Mouse (Mus musculus) erythroid progenitor cell, adult 5-6 weeks (primary cell): ENCODE data around the gene Olfr539. TPM values are rescaled to one million over a fixed set of nuclear protein-coding genes. Genes with fewer than 3 reads are reported as not detected.
"Not testable (repeated sequence)": the region's sequence is repeated elsewhere in the genome, so short reads cannot be mapped to it uniquely, and the experiment has no call there.

Experiments
- ATAC-seq: replicated peaks from 2 replicates; pipeline ENCODE4 v1.8.0; 2016; ENCODE audit warnings: moderate number of reproducible peaks, mild to moderate bottlenecking, moderate TSS enrichment, inconsistent platforms; ENCODE audit not compliant: poor library complexity, low FRiP score, severe bottlenecking
- total RNA-seq, 2 experiments: library from RNA; stranded (forward) in 1 of 2; stranded (reverse) in 1 of 2; fragments of 150-400 nt in 1 of 2; fragments of 186-747, 209-891 nt in 1 of 2; gene quantifications; 2 replicates each; pipeline versions ENCODE4 v1.2.3 to v1.2.4; 2015 to 2017; ENCODE audit warnings: low replicate concordance in 2 of 2

Olfr539 gene
- total RNA-seq (2015; ENCODE audit: low replicate concordance) (not detected in 2 replicates), total RNA-seq (2017; ENCODE audit: low replicate concordance) (not detected in 2 replicates)

DNA sequence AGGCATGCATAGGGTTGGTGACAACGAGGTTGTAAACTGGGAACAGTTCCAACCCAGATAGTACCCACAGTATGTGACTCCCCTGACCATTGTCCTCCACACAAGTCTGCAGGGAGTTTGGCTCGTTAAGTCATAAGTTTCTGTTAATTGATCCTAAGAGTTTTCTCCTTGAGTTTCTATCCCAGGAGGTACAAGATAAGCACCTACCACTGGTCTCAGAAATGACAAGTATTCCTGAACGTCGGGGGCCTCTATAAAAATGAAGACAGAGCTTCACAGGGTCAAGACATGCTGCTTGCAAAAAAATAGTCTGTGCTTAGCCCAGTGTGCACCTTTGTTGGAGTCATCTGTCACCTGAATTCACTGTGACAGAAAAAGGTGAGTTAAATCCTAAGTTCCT, at the start of gene Olfr539:
Gene Olfr539 (plus strand): TSS at position 301 of the 400 bp plus-strand sequence.
- ATAC-seq = no peak

DNA sequence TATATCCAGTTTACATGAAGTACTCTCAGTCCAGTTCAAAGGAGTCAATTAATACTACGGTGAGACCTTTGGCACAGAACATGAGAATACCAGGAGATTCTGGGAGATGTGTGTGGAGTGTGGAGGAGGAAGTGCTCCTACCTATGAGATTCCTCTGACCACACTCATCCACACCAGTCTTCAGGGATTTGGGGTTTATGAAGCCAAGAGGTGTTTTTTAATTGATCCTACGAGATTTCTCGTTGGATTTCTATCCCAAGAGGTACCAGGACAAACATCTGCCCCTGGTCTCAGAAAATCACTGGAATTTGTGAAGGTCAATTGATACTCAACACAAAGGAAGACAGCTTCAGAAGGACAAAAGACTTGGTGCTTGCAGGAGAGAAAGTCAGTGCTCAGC, 31.1 kb upstream of the Olfr539 start, which contains the start of gene Olfr61:
Gene Olfr61 (plus strand): TSS at position 301 of the 400 bp plus-strand sequence.
- not testable (repeated sequence) for ATAC-seq

DNA sequence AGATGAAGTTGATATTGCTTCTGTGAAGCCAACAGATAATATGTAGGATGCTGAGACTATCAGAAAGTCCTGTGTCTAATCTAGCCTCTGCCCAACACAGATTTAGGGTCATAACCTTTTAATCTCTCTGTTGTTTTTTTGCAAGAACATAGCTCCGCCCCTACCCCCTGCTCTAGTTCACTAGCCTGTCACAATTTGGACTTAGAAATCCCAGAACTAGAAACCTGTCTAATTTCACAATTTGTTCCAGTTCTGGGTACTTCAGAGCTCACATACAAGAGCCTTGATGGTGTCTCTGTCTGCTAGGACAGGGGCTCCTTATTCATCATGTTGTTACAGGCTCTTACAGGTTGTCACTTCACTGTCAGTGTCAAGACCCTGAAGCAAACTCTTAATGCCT, 29.2 kb upstream of the Olfr539 start:
- no peak for ATAC-seq

DNA sequence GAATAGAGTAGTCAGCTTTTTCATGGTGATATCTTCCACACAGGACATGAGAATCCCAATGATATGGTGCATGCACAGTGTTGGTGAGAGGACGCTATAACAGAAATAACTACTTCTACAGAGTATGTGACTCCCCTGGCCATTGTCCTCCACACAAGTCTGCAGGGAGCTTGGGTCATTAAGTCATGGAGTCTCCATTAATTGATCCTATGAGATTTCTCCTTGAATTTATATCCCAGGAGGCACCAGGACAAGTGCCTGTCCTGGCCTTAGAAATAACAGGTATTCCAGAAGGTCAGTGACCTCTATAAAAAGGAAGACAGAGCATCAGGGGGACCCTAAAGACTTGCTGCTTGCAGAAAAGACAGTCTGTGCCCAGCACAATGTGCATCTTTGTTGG, 13.6 kb upstream of the Olfr539 start, which contains the start of gene Olfr53:
Gene Olfr53 (plus strand): TSS at position 301 of the 400 bp plus-strand sequence.
- ATAC-seq = no peak

DNA sequence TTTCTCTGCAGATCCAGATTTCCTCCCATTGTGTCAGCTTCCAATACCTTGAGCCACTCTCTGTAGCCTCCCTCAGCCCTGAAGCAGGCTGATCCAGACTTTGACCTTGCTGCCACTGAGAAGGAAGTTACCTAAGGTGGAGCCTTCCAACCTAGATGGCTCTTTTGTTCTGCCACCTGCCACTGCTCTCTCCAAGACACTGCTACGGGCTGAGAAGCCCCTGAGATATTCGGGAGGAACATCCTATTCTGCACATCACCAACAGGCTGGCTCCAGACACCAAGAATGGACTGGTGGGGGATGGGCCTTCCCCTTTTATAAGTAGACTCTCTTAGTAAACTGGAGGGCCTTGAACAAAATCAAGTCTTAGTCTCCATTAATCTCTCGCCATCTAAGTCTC, 11.0 kb downstream of the Olfr539 start:
- ATAC-seq = not testable (repeated sequence)

DNA sequence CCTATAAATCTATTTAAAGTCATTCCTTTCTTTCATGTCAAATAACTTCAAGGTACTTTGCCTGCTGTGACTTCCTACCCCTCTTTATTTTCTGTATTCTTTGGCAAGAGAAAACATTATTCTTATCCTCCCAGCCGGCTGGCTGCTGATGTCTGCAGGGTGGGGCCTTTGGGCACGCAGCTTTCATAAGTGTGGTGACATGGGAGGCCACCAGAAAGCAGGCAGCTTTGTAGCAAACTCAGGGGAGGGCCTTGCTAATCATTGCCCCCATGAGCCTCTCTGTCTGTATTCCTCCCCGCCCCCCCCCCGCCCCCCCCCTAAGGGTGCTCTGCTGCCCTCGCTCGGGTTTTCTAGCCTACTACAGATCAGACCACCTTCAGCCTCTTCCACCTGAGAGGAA, 16.1 kb downstream of the Olfr539 start:
- ATAC-seq = no peak

DNA sequence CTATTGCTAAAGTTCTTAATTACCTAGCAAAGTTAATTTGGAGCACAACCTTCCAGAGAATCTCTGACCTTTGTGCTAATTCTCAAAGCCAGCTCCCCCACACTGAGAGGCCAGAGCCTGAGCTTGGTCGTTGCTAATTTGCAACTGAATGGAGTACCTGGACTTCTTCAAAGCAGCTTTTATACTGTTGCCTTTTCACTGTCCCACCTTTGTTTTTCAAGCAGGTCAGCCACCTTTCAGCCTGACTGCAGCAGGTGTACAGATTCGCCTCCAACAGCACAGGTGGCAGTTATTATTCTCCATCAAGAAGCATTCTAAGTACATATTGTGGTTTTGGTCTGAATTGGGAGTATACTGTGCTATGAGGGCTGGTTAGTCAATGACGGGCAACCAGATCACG, 19.9 kb downstream of the Olfr539 start:
- not testable (repeated sequence) for ATAC-seq

DNA sequence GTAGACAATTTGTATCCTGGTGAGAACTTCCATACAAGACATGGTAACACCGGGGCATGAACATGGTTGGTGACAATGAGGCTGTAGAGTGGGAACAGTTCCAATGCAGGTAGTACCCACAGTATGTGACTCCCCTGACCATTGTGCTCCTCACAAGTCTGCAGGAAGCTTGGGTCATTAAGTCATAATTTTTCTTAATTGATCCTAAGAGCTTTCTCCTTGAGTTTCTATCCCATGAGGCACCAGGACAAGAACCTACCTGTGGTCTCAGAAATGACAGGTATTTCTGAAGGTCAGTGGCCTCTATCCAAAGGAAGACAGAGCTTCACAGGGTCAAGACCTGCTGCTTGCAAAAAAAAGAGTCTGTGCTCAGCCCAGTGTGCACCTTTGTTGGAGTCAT, 21.9 kb downstream of the Olfr539 start, which contains the start of gene Olfr45:
Gene Olfr45 (plus strand): TSS at position 301 of the 400 bp plus-strand sequence.
- ATAC-seq = no peak

DNA sequence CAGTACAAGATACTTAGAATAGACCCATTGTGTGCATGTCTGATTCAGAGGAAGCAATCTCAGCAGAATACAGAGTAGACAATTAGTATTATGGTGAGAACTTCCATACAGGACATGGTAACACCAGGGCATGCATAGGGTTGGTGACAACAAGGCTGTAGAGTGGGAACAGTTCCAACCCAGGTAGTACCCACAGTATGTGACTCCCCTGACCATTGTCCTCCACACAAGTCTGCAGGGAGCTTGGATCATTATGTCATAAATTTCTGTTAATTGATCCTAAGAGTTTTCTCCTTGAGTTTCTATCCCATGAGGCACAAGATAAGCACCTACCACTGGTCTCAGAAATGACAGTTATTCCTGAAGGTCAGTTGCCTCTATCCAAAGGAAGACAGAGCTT, 37.2 kb downstream of the Olfr539 start, which contains the start of gene Olfr541:
Gene Olfr541 (plus strand): TSS at position 301 of the 400 bp plus-strand sequence.
- ATAC-seq = no peak

DNA sequence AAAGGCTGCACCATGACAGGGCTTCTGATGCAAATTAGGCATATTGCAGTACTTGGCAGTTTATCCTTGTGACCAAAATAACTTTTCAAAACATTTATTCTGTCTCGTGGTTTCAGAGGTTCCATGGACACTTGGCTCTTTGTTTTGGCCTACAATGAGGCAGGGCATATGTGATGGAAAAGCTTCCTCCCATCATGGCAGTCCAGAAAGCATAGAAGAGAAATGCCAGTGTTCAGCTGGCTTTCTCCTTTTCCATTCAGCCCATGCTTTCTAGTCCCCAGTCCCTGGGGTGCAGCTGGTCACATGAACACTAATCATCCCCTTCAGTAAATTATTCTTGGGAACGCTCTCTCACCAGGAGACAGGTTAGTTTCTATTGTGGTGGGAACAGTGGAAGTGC, 46.6 kb downstream of the Olfr539 start:
- ATAC-seq = no peak

DNA sequence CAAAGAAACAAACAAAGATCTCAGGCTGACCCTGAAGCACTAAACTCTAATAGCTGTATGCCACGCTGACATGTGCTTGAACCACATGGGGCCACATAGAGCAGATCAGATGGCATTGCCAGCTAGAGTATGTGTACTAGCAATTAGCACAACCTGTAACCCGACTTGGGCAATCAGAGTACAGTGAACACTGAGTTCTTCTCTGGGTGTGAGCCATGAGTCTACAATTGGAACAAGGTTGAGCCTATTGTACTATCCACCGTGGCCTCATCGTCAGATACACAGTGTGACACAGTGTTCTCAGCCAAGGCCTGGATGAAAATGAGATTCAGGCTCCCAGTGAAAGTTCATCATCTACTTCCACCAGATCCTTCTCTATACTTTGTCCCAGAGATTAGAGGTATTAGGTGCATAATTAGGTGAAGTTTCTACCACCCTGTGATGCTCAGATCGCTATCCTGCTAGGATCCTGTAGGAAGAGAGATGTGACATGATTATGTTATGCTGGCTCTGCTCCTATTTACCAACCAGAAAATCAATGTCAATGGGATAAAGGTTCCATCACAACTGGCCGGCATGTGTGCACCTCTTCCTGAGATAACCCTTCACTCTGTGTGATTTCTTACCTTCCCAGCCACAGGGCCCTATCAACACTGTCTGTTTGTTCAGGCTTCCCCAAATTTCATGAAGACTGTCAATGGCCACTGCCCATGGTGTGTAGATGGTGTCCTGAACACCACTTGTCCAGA, 48.0 kb downstream of the Olfr539 start:
- ATAC-seq = no peak

DNA sequence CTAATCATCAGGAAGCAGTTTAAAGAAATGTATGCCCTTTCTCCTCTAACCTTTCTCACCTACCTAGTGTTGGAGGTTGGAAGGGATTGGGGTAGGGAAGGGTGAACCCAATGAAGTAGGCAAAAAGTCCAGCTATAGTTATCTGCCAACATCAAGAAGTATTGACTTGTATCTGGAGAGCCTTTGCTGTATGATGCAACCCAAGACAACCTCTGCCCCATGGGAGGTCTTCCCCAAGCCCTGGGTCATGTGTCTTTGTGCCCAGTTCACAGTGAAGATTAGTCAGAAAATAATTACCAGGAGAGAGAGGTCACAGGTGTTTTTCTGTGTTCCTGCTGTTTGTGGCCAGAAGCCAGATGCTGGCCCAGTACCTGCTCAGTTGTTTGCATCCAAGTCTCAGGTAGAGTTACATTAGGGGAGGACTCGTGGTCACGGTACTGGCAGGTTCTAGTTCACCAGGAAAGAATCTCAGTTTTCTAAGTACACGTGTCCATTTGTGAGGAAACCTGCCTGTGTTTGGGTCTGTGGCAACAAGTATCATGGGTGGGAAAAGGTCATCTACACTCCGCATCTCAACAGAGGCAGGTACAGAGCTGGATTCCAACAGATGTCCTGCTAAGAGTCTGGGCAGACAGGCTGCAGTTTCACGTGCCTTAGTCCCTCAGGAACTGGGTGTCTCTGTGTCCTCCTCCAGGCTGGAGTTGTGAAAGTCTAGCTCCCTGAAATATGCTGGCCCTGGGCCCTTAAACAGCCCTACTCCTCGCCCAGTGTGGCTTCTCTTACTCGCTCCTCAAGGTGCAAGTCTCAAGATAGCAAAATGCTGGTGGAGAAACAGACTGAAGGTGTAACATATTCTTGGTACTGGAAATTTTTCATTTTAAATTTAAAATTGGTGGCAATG, 57.7 kb downstream of the Olfr539 start:
- ATAC-seq = no peak

DNA sequence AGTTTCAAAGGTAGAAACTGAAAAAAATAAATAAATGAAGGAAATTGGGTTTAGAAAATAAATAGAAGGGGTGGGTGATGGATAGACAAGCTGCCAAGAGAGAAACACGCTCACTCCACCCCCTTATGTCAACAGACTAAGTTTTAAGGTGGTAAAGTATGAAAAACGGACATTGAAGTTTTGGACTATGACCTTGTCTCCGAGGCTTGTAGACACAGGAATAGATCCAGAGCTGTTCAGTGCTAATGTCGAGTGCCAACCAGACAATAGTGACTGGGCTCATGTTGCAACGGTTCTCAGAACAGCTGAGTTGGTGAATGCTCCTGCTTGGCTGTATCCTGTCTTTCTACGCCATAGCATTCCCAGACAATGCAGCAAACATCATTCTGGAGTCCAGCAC, 61.4 kb downstream of the Olfr539 start:
- ATAC-seq = no peak

DNA sequence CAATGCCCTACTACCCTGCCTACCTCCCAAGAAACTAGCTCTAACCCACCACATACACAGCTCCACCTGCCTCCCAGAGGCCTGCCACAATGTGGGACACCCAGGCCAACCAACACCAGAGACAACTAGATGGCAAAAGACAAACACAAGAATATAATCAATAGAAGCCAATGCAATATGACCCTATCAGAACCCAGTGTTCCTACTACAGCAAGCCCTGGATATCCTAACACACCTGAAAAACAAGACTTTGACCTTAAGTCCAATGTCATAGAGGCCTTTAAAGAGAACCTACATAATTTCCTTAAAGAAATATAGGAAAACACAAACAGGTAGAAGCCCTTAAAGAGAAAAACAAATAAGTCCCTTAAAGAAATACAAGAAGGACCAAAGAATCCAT, 65.8 kb downstream of the Olfr539 start:
- ATAC-seq = no peak

Other genes with a start within 250 kb of the Olfr539 start
- not detected in 2 replicates for gene Olfr532, start 238.3 kb upstream of the Olfr539 start, total RNA-seq (2015; ENCODE audit: low replicate concordance)
- not detected in 2 replicates for gene Olfr532, start 238.3 kb upstream of the Olfr539 start, total RNA-seq (2017; ENCODE audit: low replicate concordance)
- gene Olfr533, start 196.6 kb upstream of the Olfr539 start, total RNA-seq (2015; ENCODE audit: low replicate concordance) = not detected in 2 replicates
- not detected in 2 replicates for gene Olfr533, start 196.6 kb upstream of the Olfr539 start, total RNA-seq (2017; ENCODE audit: low replicate concordance)
- gene Olfr535, start 175.7 kb upstream of the Olfr539 start, total RNA-seq (2015; ENCODE audit: low replicate concordance) = not detected in 2 replicates
- gene Olfr535, start 175.7 kb upstream of the Olfr539 start, total RNA-seq (2017; ENCODE audit: low replicate concordance) = not detected in 2 replicates
- not detected in 2 replicates for gene Olfr536, start 152.5 kb upstream of the Olfr539 start, total RNA-seq (2015; ENCODE audit: low replicate concordance)
- not detected in 2 replicates for gene Olfr536, start 152.5 kb upstream of the Olfr539 start, total RNA-seq (2017; ENCODE audit: low replicate concordance)
- not detected in 2 replicates for gene Olfr538, start 92.0 kb upstream of the Olfr539 start, total RNA-seq (2015; ENCODE audit: low replicate concordance)
- gene Olfr538, start 92.0 kb upstream of the Olfr539 start, total RNA-seq (2017; ENCODE audit: low replicate concordance) = not detected in 2 replicates
- gene Olfr46, start 58.7 kb upstream of the Olfr539 start, total RNA-seq (2015; ENCODE audit: low replicate concordance) = not detected in 2 replicates
- gene Olfr46, start 58.7 kb upstream of the Olfr539 start, total RNA-seq (2017; ENCODE audit: low replicate concordance) = 0.08 and 0.26 TPM in 2 replicates
- gene Olfr61, start 31.0 kb upstream of the Olfr539 start, total RNA-seq (2015; ENCODE audit: low replicate concordance) = not detected in 2 replicates
- gene Olfr61, start 31.0 kb upstream of the Olfr539 start, total RNA-seq (2017; ENCODE audit: low replicate concordance) = not detected in 2 replicates
- gene Olfr53, start 13.5 kb upstream of the Olfr539 start, total RNA-seq (2015; ENCODE audit: low replicate concordance) = not detected in 2 replicates
- not detected in 2 replicates for gene Olfr53, start 13.5 kb upstream of the Olfr539 start, total RNA-seq (2017; ENCODE audit: low replicate concordance)
- gene Olfr45, start 22.0 kb downstream of the Olfr539 start, total RNA-seq (2015; ENCODE audit: low replicate concordance) = not detected in 2 replicates
- not detected in 2 replicates for gene Olfr45, start 22.0 kb downstream of the Olfr539 start, total RNA-seq (2017; ENCODE audit: low replicate concordance)
- not detected in 2 replicates for gene Olfr541, start 37.3 kb downstream of the Olfr539 start, total RNA-seq (2015; ENCODE audit: low replicate concordance)
- not detected in 2 replicates for gene Olfr541, start 37.3 kb downstream of the Olfr539 start, total RNA-seq (2017; ENCODE audit: low replicate concordance)
- gene Cyp2e1, start 103.8 kb downstream of the Olfr539 start, total RNA-seq (2015; ENCODE audit: low replicate concordance) = not detected in 2 replicates
- not detected in 2 replicates for gene Cyp2e1, start 103.8 kb downstream of the Olfr539 start, total RNA-seq (2017; ENCODE audit: low replicate concordance)
- 1.8 TPM in 1 of 2 replicates, not detected in the other for gene Syce1, start 127.9 kb downstream of the Olfr539 start, total RNA-seq (2015; ENCODE audit: low replicate concordance)
- not detected in 2 replicates for gene Syce1, start 127.9 kb downstream of the Olfr539 start, total RNA-seq (2017; ENCODE audit: low replicate concordance)
- 0.36 TPM in 1 of 2 replicates, not detected in the other for gene Zfp941, start 162.2 kb downstream of the Olfr539 start, total RNA-seq (2015; ENCODE audit: low replicate concordance)
- gene Zfp941, start 162.2 kb downstream of the Olfr539 start, total RNA-seq (2017; ENCODE audit: low replicate concordance) = not detected in 2 replicates
- gene Urah, start 175.1 kb downstream of the Olfr539 start, total RNA-seq (2015; ENCODE audit: low replicate concordance) = not detected in 2 replicates
- not detected in 2 replicates for gene Urah, start 175.1 kb downstream of the Olfr539 start, total RNA-seq (2017; ENCODE audit: low replicate concordance)
- not detected in 2 replicates for gene Scgb1c1, start 185.6 kb downstream of the Olfr539 start, total RNA-seq (2015; ENCODE audit: low replicate concordance)
- not detected in 2 replicates for gene Scgb1c1, start 185.6 kb downstream of the Olfr539 start, total RNA-seq (2017; ENCODE audit: low replicate concordance)
- gene Odf3, start 187.9 kb downstream of the Olfr539 start, total RNA-seq (2015; ENCODE audit: low replicate concordance) = not detected in 2 replicates
- gene Odf3, start 187.9 kb downstream of the Olfr539 start, total RNA-seq (2017; ENCODE audit: low replicate concordance) = not detected in 2 replicates
- not detected in 2 replicates for gene Gm45785, start 196.4 kb downstream of the Olfr539 start, total RNA-seq (2015; ENCODE audit: low replicate concordance)
- 2.8 TPM in 1 of 2 replicates, not detected in the other for gene Gm45785, start 196.4 kb downstream of the Olfr539 start, total RNA-seq (2017; ENCODE audit: low replicate concordance)
- gene Ric8a, start 197.0 kb downstream of the Olfr539 start, total RNA-seq (2015; ENCODE audit: low replicate concordance) = 19.1 and 49.5 TPM in 2 replicates
- 12.1 and 22.2 TPM in 2 replicates for gene Ric8a, start 197.0 kb downstream of the Olfr539 start, total RNA-seq (2017; ENCODE audit: low replicate concordance)
- gene Bet1l, start 197.6 kb downstream of the Olfr539 start, total RNA-seq (2015; ENCODE audit: low replicate concordance) = 7.6 and 9.2 TPM in 2 replicates
- 9.0 and 9.4 TPM in 2 replicates for gene Bet1l, start 197.6 kb downstream of the Olfr539 start, total RNA-seq (2017; ENCODE audit: low replicate concordance)
- gene Psmd13, start 222.0 kb downstream of the Olfr539 start, total RNA-seq (2015; ENCODE audit: low replicate concordance) = 74.2 and 90.1 TPM in 2 replicates
- 136 and 162 TPM in 2 replicates for gene Psmd13, start 222.0 kb downstream of the Olfr539 start, total RNA-seq (2017; ENCODE audit: low replicate concordance)
- gene Sirt3, start 222.4 kb downstream of the Olfr539 start, total RNA-seq (2015; ENCODE audit: low replicate concordance) = 14.4 and 16.3 TPM in 2 replicates
- 6.5 and 13.5 TPM in 2 replicates for gene Sirt3, start 222.4 kb downstream of the Olfr539 start, total RNA-seq (2017; ENCODE audit: low replicate concordance)
- gene Cox8b, start 240.5 kb downstream of the Olfr539 start, total RNA-seq (2015; ENCODE audit: low replicate concordance) = not detected in 2 replicates
- not detected in 2 replicates for gene Cox8b, start 240.5 kb downstream of the Olfr539 start, total RNA-seq (2017; ENCODE audit: low replicate concordance)